Mouse (Mus musculus): ENCODE measurements around the gene Lama4. TPM values are rescaled to one million over a fixed set of nuclear protein-coding genes. Genes with fewer than 3 reads are reported as not detected.
A peak's percentile ranks its signal among the peaks of the same experiment; 100 is the strongest.

Lama4 gene
- polyA plus RNA-seq, 1 experiment = 6.3 TPM

GRCm38 (mm10) chr10:39066061-39066460 lies 100.7 kb downstream of the Lama4 start:
- H3K4me3 ChIP-seq (ENCODE audit: insufficient read depth, low read length) = no peak overlapping the region
- TF ChIP-seq POLR2A (IDR thresholded peaks at IDR 0.05; ENCODE audit: extremely low read depth, insufficient read depth, low read length) (no peak), CTCF (IDR thresholded peaks at IDR 0.05; ENCODE audit: extremely low read depth, insufficient read depth, low read length) (no peak)
- no peak overlapping the region for H3K27ac ChIP-seq (ENCODE audit: insufficient read depth, low read length)
- H3K4me1 ChIP-seq (ENCODE audit: control insufficient read depth, insufficient read depth, low read length) = no peaks in the 10 kb centered on the region

GRCm38 (mm10) chr10:39066962-39067361 lies 101.6 kb downstream of the Lama4 start:
- H3K27ac ChIP-seq (ENCODE audit: insufficient read depth, low read length) = no peak overlapping the region
- TF ChIP-seq POLR2A (IDR thresholded peaks at IDR 0.05; ENCODE audit: extremely low read depth, insufficient read depth, low read length) (no peak), CTCF (IDR thresholded peaks at IDR 0.05; ENCODE audit: extremely low read depth, insufficient read depth, low read length) (peak; percentile 46)
- H3K4me3 ChIP-seq (ENCODE audit: insufficient read depth, low read length) = no peak overlapping the region
- H3K4me1 ChIP-seq (ENCODE audit: control insufficient read depth, insufficient read depth, low read length) = no peaks in the 10 kb centered on the region

- Histone ChIP-seq H3K4me1 (ENCODE audit: control insufficient read depth, insufficient read depth, low read length) (no peaks in the 10 kb centered on the region), H3K27ac (ENCODE audit: insufficient read depth, low read length) (no peak overlapping the region), H3K4me3 (ENCODE audit: insufficient read depth, low read length) (no peak overlapping the region)
- TF ChIP-seq CTCF (IDR thresholded peaks at IDR 0.05; ENCODE audit: extremely low read depth, insufficient read depth, low read length) = no peak
- no peak for TF ChIP-seq POLR2A (IDR thresholded peaks at IDR 0.05; ENCODE audit: extremely low read depth, insufficient read depth, low read length)
Measured at GRCm38 (mm10) chr10:39072048-39072447, 106.7 kb downstream of the Lama4 start.

GRCm38 (mm10) chr10:39096981-39097380 lies 131.7 kb downstream of the Lama4 start:
- TF ChIP-seq POLR2A (IDR thresholded peaks at IDR 0.05; ENCODE audit: extremely low read depth, insufficient read depth, low read length) = no peak
- TF ChIP-seq CTCF (IDR thresholded peaks at IDR 0.05; ENCODE audit: extremely low read depth, insufficient read depth, low read length) = peak; percentile 28; the same call in 1 of the 2 replicates

GRCm38 (mm10) chr10:39098746-39099145 lies 133.4 kb downstream of the Lama4 start:
- Histone ChIP-seq H3K27ac (ENCODE audit: insufficient read depth, low read length) (no peak overlapping the region), H3K4me1 (ENCODE audit: control insufficient read depth, insufficient read depth, low read length) (no peaks in the 10 kb centered on the region), H3K4me3 (ENCODE audit: insufficient read depth, low read length) (no peak overlapping the region)
- no peak for TF ChIP-seq POLR2A (IDR thresholded peaks at IDR 0.05; ENCODE audit: extremely low read depth, insufficient read depth, low read length)
- TF ChIP-seq CTCF (IDR thresholded peaks at IDR 0.05; ENCODE audit: extremely low read depth, insufficient read depth, low read length) = no peak

More at GRCm38 (mm10) chr10:39096981-39097380, 131.7 kb downstream of the Lama4 start:
- Histone ChIP-seq H3K4me1 (ENCODE audit: control insufficient read depth, insufficient read depth, low read length) (no peaks in the 10 kb centered on the region), H3K4me3 (ENCODE audit: insufficient read depth, low read length) (no peak overlapping the region), H3K27ac (ENCODE audit: insufficient read depth, low read length) (no peak overlapping the region)

GRCm38 (mm10) chr10:39104803-39105449 lies 139.6 kb downstream of the Lama4 start:
- H3K4me1 ChIP-seq (ENCODE audit: control insufficient read depth, insufficient read depth, low read length) = no peaks in the 10 kb centered on the region
- H3K27ac ChIP-seq (ENCODE audit: insufficient read depth, low read length) = no peak overlapping the region
- no peak overlapping the region for H3K4me3 ChIP-seq (ENCODE audit: insufficient read depth, low read length)
- TF ChIP-seq CTCF (IDR thresholded peaks at IDR 0.05; ENCODE audit: extremely low read depth, insufficient read depth, low read length) (no peak), POLR2A (IDR thresholded peaks at IDR 0.05; ENCODE audit: extremely low read depth, insufficient read depth, low read length) (no peak)

GRCm38 (mm10) chr10:39106413-39106812 lies 141.1 kb downstream of the Lama4 start:
- TF ChIP-seq POLR2A (IDR thresholded peaks at IDR 0.05; ENCODE audit: extremely low read depth, insufficient read depth, low read length) = no peak
- no peak for TF ChIP-seq CTCF (IDR thresholded peaks at IDR 0.05; ENCODE audit: extremely low read depth, insufficient read depth, low read length)
- no peak overlapping the region for H3K4me3 ChIP-seq (ENCODE audit: insufficient read depth, low read length)
- no peak overlapping the region for H3K27ac ChIP-seq (ENCODE audit: insufficient read depth, low read length)
- H3K4me1 ChIP-seq (ENCODE audit: control insufficient read depth, insufficient read depth, low read length) = no peaks in the 10 kb centered on the region

GRCm38 (mm10) chr10:39106935-39107334 lies 141.6 kb downstream of the Lama4 start:
- TF ChIP-seq CTCF (IDR thresholded peaks at IDR 0.05; ENCODE audit: extremely low read depth, insufficient read depth, low read length) (no peak), POLR2A (IDR thresholded peaks at IDR 0.05; ENCODE audit: extremely low read depth, insufficient read depth, low read length) (no peak)
- Histone ChIP-seq H3K4me1 (ENCODE audit: control insufficient read depth, insufficient read depth, low read length) (no peaks in the 10 kb centered on the region), H3K4me3 (ENCODE audit: insufficient read depth, low read length) (no peak overlapping the region), H3K27ac (ENCODE audit: insufficient read depth, low read length) (no peak overlapping the region)

- no peak overlapping the region for H3K27ac ChIP-seq (ENCODE audit: insufficient read depth, low read length)
- no peaks in the 10 kb centered on the region for H3K4me1 ChIP-seq (ENCODE audit: control insufficient read depth, insufficient read depth, low read length)
- no peak for TF ChIP-seq POLR2A (IDR thresholded peaks at IDR 0.05; ENCODE audit: extremely low read depth, insufficient read depth, low read length)
- TF ChIP-seq CTCF (IDR thresholded peaks at IDR 0.05; ENCODE audit: extremely low read depth, insufficient read depth, low read length) = no peak
- H3K4me3 ChIP-seq (ENCODE audit: insufficient read depth, low read length) = no peak overlapping the region
Measured at GRCm38 (mm10) chr10:39108837-39109488, 143.6 kb downstream of the Lama4 start.

- Histone ChIP-seq H3K27ac (ENCODE audit: insufficient read depth, low read length) (no peak overlapping the region), H3K4me3 (ENCODE audit: insufficient read depth, low read length) (no peak overlapping the region), H3K4me1 (ENCODE audit: control insufficient read depth, insufficient read depth, low read length) (no peaks in the 10 kb centered on the region)
- TF ChIP-seq CTCF (IDR thresholded peaks at IDR 0.05; ENCODE audit: extremely low read depth, insufficient read depth, low read length) = no peak
- TF ChIP-seq POLR2A (IDR thresholded peaks at IDR 0.05; ENCODE audit: extremely low read depth, insufficient read depth, low read length) = no peak
Measured at GRCm38 (mm10) chr10:39109489-39109874, 144.2 kb downstream of the Lama4 start.
